Mouse (Mus musculus) kidney, adult 9 months (tissue): ENCODE measurements around the gene Ewsr1.

Experiments
- DNase-seq: peaks from one replicate; pipeline ENCODE4 v3.0.0; 2022

The Ewsr1 gene

GRCm38 (mm10) chr11:5057856-5058641 is 41.0 kb downstream of the Ewsr1 start, which contains the start of gene Rasl10a:
Gene Rasl10a, plus strand, starts transcription at chr11:5058128.
- DNase-seq = peak; percentile 48

DNA sequence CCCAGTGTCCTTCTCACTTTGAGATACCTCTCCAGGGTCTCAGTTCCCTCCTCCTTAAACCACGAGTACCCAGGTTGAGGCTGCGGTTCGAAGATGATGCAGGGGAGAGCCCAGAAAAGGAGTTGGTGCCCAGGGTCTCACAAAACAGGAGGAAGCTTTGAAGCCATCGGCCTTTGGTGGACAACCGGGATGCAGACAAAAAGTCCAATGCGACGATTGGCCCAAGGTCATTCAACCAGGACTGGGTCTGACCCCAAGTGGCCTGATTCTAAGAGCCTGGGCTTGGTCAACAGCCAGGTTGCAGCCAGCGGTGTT is 41.6 kb downstream of the Ewsr1 start:
- DNase-seq = peak; percentile 21

- no peak for DNase-seq
Measured at GRCm38 (mm10) chr11:5057064-5057463, 42.0 kb downstream of the Ewsr1 start.

DNA sequence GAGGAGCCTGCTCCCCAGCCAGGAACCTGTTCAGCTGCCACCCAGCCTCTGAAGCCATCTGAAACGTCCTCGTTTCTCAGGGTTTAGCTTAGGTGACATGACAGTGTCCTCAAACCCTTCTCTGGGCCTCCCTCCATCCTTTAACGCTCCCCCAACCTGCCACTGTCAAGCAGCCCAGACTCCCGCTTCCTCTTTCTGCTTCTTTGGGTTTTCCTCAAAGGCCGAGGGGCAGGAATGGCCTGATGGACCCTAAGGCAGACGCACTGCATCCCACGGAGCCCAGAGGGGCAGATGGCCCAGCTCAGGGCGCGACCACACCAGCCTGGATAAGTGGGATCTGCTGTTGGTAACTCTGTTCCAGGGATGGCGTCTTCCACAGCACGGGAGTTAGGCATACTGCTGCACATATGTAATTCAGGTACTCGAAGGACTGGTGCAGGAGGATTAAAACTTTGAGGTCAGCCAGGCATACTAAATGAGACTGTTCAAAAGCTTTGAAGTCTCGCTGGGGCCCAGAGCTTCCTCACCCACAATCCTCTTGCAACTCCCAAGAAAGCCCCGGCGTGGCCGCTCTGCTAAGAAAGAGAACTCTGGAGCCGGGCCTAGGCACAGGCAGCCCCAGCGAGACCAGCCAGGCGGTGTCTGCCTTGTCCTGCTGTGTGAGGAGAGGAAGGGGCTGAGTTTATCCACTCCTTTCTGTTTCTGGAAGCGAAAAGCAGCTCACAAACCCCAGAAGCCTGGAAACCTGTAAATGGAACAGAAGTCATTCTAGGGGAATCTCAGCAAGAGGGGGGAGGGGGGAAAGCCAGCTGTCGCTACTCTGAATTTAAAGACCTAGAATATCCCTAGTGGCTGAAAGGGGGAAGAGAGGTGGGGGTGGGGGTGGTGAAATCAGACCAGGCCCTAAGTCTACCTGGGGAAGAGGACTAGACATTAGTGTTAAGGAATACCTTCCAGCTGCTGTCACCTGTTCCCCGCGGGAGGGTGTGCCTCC is 42.8 kb downstream of the Ewsr1 start:
- DNase-seq = no peak

DNA sequence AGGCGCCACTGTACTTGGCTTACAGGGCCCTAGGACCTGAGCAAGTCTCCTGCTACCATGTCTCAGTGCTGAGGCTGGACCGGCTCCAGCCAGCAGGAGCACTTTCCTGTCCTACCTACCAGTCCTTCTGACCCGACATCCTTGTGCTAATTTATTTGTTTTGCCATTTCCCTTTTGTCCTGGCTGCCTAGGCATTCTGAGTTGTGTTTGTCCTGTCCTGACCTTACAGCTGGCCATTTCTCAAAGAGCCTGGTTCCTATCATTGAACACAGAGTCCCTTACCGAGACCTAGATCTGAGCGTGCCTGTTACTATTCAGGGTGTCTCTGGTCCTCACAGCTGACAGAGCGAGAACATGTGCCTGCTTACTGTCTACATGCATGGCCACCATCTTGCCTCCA is 44.2 kb downstream of the Ewsr1 start:
- peak; percentile 53 for DNase-seq

DNA sequence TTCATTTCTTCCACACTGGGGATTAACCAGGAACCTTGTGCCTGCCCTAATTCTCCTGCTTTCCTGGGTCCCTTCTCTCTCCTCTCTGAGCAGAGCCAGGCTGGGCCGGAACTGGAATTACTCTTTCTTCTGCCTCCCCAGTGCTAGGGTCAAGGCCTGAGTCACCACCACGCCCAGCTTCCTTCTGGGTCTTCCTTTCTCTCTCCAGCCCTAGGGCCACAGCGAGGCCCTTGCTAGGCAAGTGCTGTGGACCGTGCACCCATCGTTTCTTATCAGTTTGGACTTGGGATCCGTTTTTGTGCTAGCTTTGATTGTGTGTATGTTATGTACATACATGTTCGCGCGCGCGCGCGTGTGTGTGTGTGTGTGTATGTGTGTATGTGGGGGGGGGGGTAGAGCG is 44.9 kb downstream of the Ewsr1 start:
- DNase-seq = no peak

DNA sequence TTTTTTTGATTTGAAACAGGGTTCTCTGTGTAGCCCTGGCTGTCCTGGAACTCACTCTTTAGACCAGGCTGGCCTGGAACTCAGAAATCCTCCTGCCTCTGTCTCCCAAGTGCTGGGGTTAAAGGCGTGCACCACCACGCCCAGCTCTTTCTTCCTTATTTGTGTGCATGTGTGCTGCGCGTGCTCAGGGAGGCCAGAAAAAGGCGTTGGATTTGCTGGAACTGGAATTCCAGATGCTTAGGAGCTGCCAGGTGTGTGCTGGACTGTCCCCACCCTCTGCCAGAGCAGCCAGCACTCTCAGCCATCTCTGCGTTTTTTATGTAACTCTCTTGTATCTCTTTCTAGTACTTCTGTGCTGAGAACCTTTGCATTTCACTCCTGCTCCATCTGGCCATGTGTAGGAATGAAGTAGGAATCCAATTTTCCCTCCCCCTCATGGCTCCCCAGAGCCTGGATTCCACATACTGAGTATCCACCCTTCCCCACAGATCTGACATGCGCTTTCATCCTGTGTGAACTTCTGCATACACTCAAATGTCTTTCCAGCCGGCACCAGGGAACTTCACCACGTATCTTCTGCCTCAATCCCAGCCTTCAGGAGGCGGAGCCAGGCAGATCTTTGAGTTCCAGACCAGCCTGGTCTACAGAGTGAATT is 46.7 kb downstream of the Ewsr1 start:
- no peak for DNase-seq

- DNase-seq = no peak
Measured at GRCm38 (mm10) chr11:5051629-5052028, 47.4 kb downstream of the Ewsr1 start.

GRCm38 (mm10) chr11:5046321-5046926 is 52.6 kb downstream of the Ewsr1 start:
- no peak for DNase-seq

DNA sequence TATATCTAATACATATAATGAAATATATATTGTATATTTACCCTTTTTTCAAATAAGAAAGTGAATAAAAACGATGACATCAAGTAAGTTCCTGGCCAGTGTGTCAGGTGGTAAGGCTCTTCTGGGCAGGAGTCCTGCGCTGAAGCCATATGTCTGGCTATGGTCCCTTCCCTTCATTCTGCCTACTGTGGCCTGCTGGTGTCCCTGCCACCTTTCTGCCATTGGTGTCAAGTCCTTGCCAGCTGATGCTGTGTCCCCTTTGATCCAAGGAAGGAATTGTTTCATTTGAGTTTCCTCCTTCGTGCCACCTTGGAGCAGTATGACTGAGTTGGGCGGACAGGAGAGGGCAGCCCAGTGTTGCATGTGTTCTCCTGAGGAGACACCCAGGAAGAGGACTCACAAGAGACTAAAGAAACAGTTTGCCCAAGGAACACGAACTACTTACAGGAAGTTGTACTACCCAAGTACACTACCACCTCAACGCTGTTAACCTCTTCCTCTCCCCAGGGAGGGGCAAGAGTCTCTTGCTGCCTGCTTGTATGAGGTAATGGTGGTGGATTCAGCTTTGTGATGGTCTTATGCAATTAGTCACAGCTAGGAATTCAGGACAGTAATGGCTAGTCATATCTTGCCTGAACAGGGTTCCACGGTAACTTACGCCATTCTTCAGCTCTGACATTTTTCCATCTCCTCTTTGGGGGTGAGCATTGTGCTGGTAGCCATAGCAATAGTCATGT is 56.3 kb downstream of the Ewsr1 start:
- no peak for DNase-seq

GRCm38 (mm10) chr11:5041144-5041780 is 57.8 kb downstream of the Ewsr1 start:
- no peak for DNase-seq

GRCm38 (mm10) chr11:5040585-5040984 is 58.5 kb downstream of the Ewsr1 start:
- DNase-seq = no peak

DNA sequence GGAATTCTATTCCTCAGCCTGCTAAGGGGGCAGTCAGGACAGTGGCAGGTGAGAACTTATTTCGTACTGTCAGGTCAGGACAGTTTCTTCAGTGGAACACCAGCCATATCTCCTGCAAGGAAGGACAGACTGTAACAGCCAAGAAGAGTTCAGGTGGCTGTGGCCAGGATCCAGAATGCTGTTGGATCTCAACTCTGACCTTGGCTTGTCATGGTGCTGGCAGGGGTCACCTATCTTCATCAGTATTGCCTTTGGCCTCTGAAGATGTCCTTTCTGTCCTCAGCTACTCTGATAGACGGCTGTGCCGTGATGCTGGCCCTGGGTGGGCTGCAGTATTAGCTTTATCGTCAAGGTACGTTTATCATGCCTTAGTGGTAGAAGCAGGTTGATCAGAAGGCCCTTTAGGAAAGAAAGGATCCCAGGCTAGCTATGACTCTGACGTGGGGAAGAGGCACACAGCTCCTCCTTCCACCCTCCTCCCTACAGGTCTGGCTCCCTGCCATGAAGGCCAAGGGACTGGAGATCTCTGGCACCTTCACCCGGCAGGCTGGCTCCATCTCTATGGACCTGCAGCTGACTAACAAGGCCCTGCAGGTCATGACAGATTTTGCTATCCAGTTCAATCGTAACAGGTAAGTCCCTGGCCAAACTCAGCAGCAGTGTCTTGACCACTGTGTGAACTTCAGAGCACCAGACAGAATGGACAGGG is 61.8 kb downstream of the Ewsr1 start:
- peak; percentile 38 for DNase-seq

DNA sequence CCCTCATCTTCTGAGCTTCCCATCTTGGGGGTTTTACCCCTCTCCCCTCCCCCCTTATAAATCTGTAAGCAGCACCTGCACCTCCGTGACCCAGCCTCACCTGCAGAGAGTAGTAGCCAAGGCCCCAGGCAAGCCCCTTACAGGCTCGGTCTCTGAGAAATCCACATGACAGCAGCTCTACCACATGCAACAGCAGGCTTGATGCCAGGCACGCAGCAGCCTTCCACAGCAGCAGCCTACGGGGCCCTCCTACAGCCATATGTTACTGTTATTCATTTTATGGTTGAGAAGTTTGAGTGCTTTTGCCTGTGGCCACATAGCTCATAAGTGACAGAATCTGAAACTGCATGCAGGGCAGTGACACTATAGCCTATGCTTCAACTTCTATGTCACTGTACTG is 63.6 kb downstream of the Ewsr1 start:
- DNase-seq = no peak

- DNase-seq = peak; percentile 52
Measured at GRCm38 (mm10) chr11:5033136-5033535, 65.9 kb downstream of the Ewsr1 start.

DNA sequence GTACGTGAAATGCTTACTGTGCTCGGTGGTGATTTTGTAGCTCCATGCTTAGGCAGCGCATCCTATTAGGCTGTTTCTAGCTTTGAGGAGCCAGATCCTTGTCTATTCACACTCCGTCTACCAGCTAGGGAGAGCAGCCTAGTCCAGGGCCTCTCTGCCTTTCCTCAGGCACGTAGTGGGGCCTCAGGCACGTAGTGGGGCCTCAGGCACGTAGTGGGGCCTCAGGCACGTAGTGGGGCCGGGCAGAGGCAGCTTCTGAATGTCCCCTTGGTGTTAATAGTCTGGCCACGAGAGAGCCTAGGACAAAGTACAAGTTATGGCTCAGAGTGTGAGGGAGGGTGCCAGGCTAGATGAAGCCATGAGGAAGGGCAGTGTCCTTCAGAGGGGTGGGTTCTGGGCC is 66.4 kb downstream of the Ewsr1 start:
- no peak for DNase-seq

DNA sequence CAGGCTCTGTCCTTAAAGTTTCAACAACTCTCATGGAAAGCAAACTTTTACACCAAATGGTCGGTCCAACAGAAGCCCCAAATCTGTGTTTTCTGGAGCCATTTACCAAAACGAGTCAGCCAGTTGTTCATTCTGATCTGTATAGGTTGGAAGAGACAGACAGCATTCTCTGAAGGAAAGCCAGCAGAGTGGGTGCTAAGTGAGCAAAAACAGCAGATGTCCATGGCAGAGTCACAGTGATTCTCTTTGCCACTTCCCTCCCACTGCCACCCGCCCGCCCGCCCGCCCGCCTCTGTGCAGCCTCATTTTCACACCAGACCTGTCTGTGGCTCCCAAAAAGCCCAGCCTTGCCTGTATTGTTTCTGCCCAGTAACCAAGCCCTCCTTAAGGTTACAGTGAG is 70.8 kb downstream of the Ewsr1 start:
- no peak for DNase-seq

GRCm38 (mm10) chr11:5025108-5025507 is 74.0 kb downstream of the Ewsr1 start:
- no peak for DNase-seq
